14 mouse cellular contexts compared by ENCODE assay signal in genomic region chr15:86428496-86428895, GRCm38 (mm10).
DNase-seq lines count a peak whose midpoint lies in the region; ATAC-seq lines count a peak whose summit lies in the region.
"Had no signal": no experiment of that assay in that cellular context is flagged by ENCODE, and none has a peak within 500 bp of the region (broad histone marks: within the 10 kb centered on the region; RNA-seq: fewer than 3 reads in every experiment).

No protein-coding gene starts in this region.

- peak; percentile 22 for DNase-seq in cerebellum, adult 11-12 months
- DNase-seq in cerebellum, adult 11 months = no peak
- DNase-seq in ovary, postnatal 14 days (ENCODE audit: low spot score) = peak; percentile 18
- DNase-seq in ovary, adult 18-20 months (ENCODE audit: low spot score) = no peak
- DNase-seq in cerebellum, adult 8-10 months = peak; percentile 23
- DNase-seq in cerebellum, postnatal 25 days = peak; percentile 58 to 75
- DNase-seq in testis, postnatal 10 days (ENCODE audit: low spot score) = no peak
- DNase-seq: adrenal gland, postnatal 10 days; forebrain, postnatal 0 days; heart, adult 2 months; kidney, adult 11 months; kidney, postnatal 4 days; right cerebral cortex, adult 18-20 months had no signal

- ATAC-seq in activated CD4-positive, CD25-positive, alpha-beta regulatory T cell, adult 4 months = no peak
- ATAC-seq: forebrain, postnatal 0 days had no signal

Comparison
In these comparisons a context has a peak if more than half of its experiments do, and no peak if none do; other contexts are left out.
1. DNase-seq: peak in cerebellum, adult 11-12 months (single experiment), ovary, postnatal 14 days (single experiment), cerebellum, adult 8-10 months (single experiment) and cerebellum, postnatal 25 days (2 of 2); none in cerebellum, adult 11 months (single experiment), ovary, adult 18-20 months (single experiment) and testis, postnatal 10 days (single experiment).